Mouse (Mus musculus) liver, embryonic 14.5 days (tissue): ENCODE data around the gene Dock9.

ENCODE experiments used
- CTCF ChIP-seq: IDR thresholded peaks from 2 replicates; pipeline ENCODE4 v1.5.1; 2016; ENCODE audit warnings: antibody characterized with exemption, low read depth, control low read depth
- EP300 ChIP-seq: IDR thresholded peaks from 2 replicates; pipeline ENCODE4 v1.6.1; 2016; ENCODE audit warnings: antibody characterized with exemption, low read depth

- no peak for TF ChIP-seq CTCF
- TF ChIP-seq EP300 = no peak
Measured at GRCm38 (mm10) chr14:121659061-121659824, 138.4 kb downstream of the Dock9 start.
